Mouse (Mus musculus) C2C12 (cell line): ENCODE results near the gene Kcnn3. TPM values are rescaled to one million over a fixed set of nuclear protein-coding genes. Genes with fewer than 3 reads are reported as not detected.

Source experiments
- H3K27me3 ChIP-seq: one replicate; pipeline ENCODE4 v1.6.1; 2011; ENCODE audit not compliant: control insufficient read depth, insufficient read depth, insufficient read length
- H3K36me3 ChIP-seq: one replicate; pipeline ENCODE4 v1.6.1; 2011; ENCODE audit not compliant: control insufficient read depth, insufficient read depth
- H3K4me3 ChIP-seq: one replicate; pipeline ENCODE4 v1.5.1; 2011; ENCODE audit warnings: mild to moderate bottlenecking, control low read depth; ENCODE audit not compliant: poor library complexity, insufficient read depth, severe bottlenecking
- H3K79me2 ChIP-seq: one replicate; pipeline ENCODE4 v1.6.1; 2011; ENCODE audit not compliant: control insufficient read depth, insufficient read depth
- H3K79me3 ChIP-seq: one replicate; pipeline ENCODE4 v1.6.1; 2011; ENCODE audit warnings: low read depth, control low read depth
- H3ac ChIP-seq: one replicate; pipeline ENCODE3; 2011; ENCODE audit warnings: low read depth; ENCODE audit not compliant: control insufficient read depth, insufficient read length
- CEBPB ChIP-seq: IDR thresholded peaks from one replicate; pipeline ENCODE4 v1.6.1; 2011; ENCODE audit warnings: low read depth, mild to moderate bottlenecking, control low read depth, moderate library complexity
- CTCF ChIP-seq: IDR thresholded peaks from one replicate; pipeline ENCODE4 v1.5.1; 2011; ENCODE audit not compliant: control insufficient read depth, insufficient read depth, insufficient read length
- FOSL1 ChIP-seq: IDR thresholded peaks from one replicate; pipeline ENCODE4 v1.8.0; 2011; ENCODE audit warnings: mild to moderate bottlenecking, low read length; ENCODE audit not compliant: poor library complexity, insufficient read depth, severe bottlenecking
- MAX ChIP-seq: IDR thresholded peaks from one replicate; pipeline ENCODE4 v1.6.1; 2011; ENCODE audit warnings: mild to moderate bottlenecking, control low read depth
- MYOD1 ChIP-seq: IDR thresholded peaks from one replicate; pipeline ENCODE4 v1.6.1; 2011; ENCODE audit warnings: low read depth; ENCODE audit not compliant: control insufficient read depth, insufficient read length
- MYOG ChIP-seq: IDR thresholded peaks from one replicate; pipeline ENCODE4 v1.6.1; 2011; ENCODE audit not compliant: control insufficient read depth, insufficient read length; ENCODE audit errors: extremely low read depth
- USF1 ChIP-seq: IDR thresholded peaks from one replicate; pipeline ENCODE4 v1.6.1; 2011; ENCODE audit warnings: low read depth, mild to moderate bottlenecking, control low read depth, moderate library complexity
- polyA plus RNA-seq: library from polyadenylated mRNA; unstranded; fragments of >200 nt; fragmentation: generic; extraction: Trizol; gene quantifications from one replicate; pipeline ENCODE4 v1.2.1, GENCODE M21; 2012; ENCODE audit warnings: missing spikeins

Gene Kcnn3
- polyA plus RNA-seq, 1 experiment, result 0.01 TPM

- TF ChIP-seq FOSL1 (no peak), MAX (no peak), USF1 (no peak), MYOD1 (no peak), CTCF (no peak), CEBPB (no peak)
- H3K4me3 ChIP-seq, result no peak overlapping the region
- H3K79me3 ChIP-seq, result no peaks in the 10 kb centered on the region
- no peaks in the 10 kb centered on the region for H3K36me3 ChIP-seq
- H3ac ChIP-seq, result no peak overlapping the region
- peaks cover 38% of the 10 kb centered on the region for H3K27me3 ChIP-seq
- no peaks in the 10 kb centered on the region for H3K79me2 ChIP-seq
Observed at GRCm38 (mm10) chr3:89593524-89593923, 73.6 kb downstream of the Kcnn3 start.

- Histone ChIP-seq H3K4me3 (no peak overlapping the region), H3K36me3 (no peaks in the 10 kb centered on the region), H3ac (no peak overlapping the region), H3K79me3 (no peaks in the 10 kb centered on the region), H3K79me2 (no peaks in the 10 kb centered on the region), H3K27me3 (peaks cover 30% of the 10 kb centered on the region)
- TF ChIP-seq CTCF (no peak), MYOG (no peak), FOSL1 (no peak), MYOD1 (no peak), USF1 (no peak), MAX (no peak), CEBPB (no peak)
Observed at GRCm38 (mm10) chr3:89598361-89598760, 78.4 kb downstream of the Kcnn3 start.

- TF ChIP-seq CEBPB (no peak), MAX (no peak), USF1 (no peak), FOSL1 (no peak)
- Histone ChIP-seq H3K36me3 (no peaks in the 10 kb centered on the region), H3K27me3 (peaks cover 32% of the 10 kb centered on the region), H3K79me2 (no peaks in the 10 kb centered on the region), H3K4me3 (no peak overlapping the region), H3K79me3 (no peaks in the 10 kb centered on the region), H3ac (no peak overlapping the region)
Observed at GRCm38 (mm10) chr3:89598967-89599366, 79.0 kb downstream of the Kcnn3 start.

GRCm38 (mm10) chr3:89601060-89601459, 81.1 kb downstream of the Kcnn3 start:
- no peaks in the 10 kb centered on the region for H3K79me2 ChIP-seq
- H3K36me3 ChIP-seq, result no peaks in the 10 kb centered on the region
- peaks cover 36% of the 10 kb centered on the region for H3K27me3 ChIP-seq
- TF ChIP-seq FOSL1 (no peak), USF1 (no peak), MAX (no peak), CEBPB (no peak), CTCF (no peak), MYOD1 (no peak), MYOG (no peak)
- no peaks in the 10 kb centered on the region for H3K79me3 ChIP-seq
- H3ac ChIP-seq, result no peak overlapping the region
- no peak overlapping the region for H3K4me3 ChIP-seq

GRCm38 (mm10) chr3:89603300-89603699, 83.3 kb downstream of the Kcnn3 start:
- Histone ChIP-seq H3K79me2 (no peaks in the 10 kb centered on the region), H3K36me3 (no peaks in the 10 kb centered on the region), H3K4me3 (no peak overlapping the region), H3K27me3 (peaks cover 50% of the 10 kb centered on the region), H3K79me3 (no peaks in the 10 kb centered on the region), H3ac (no peak overlapping the region)
- TF ChIP-seq CTCF (no peak), MYOD1 (no peak), FOSL1 (no peak), MYOG (no peak), CEBPB (no peak), MAX (no peak)

GRCm38 (mm10) chr3:89605235-89605634, 85.3 kb downstream of the Kcnn3 start:
- Histone ChIP-seq H3K36me3 (no peaks in the 10 kb centered on the region), H3ac (no peak overlapping the region), H3K79me2 (no peaks in the 10 kb centered on the region), H3K4me3 (no peak overlapping the region), H3K79me3 (no peaks in the 10 kb centered on the region), H3K27me3 (peaks cover 58% of the 10 kb centered on the region)
- TF ChIP-seq USF1, result no peak
- no peak for TF ChIP-seq MYOD1
- no peak for TF ChIP-seq FOSL1
- TF ChIP-seq MYOG, result no peak
- no peak for TF ChIP-seq CTCF
- no peak for TF ChIP-seq MAX
- TF ChIP-seq CEBPB, result no peak
